Mouse (Mus musculus) thymus, adult 2 months (tissue): ENCODE measurements around the gene Lhpp. TPM values are rescaled to one million over a fixed set of nuclear protein-coding genes. Genes with fewer than 3 reads are reported as not detected.

Experiments used
- DNase-seq: peaks from one replicate; pipeline ENCODE4 v3.0.0; 2021
- H3K27ac ChIP-seq: fragments of 200-500 bp; 2 replicates; pipeline ENCODE4 v1.5.1; 2012; ENCODE audit warnings: low read length, control low read depth; ENCODE audit not compliant: control insufficient read depth, insufficient read depth
- H3K27me3 ChIP-seq: fragments of 200-500 bp; 2 replicates; pipeline ENCODE4 v1.6.1; 2012; ENCODE audit warnings: mild to moderate bottlenecking, low read length, moderate library complexity, mixed read lengths; ENCODE audit not compliant: control insufficient read depth, insufficient read depth
- H3K36me3 ChIP-seq: fragments of 200-500 bp; 2 replicates; pipeline ENCODE4 v1.6.1; 2012; ENCODE audit warnings: mild to moderate bottlenecking, low read length, moderate library complexity; ENCODE audit not compliant: control insufficient read depth, insufficient read depth
- H3K4me1 ChIP-seq: fragments of 200-500 bp; replicated peaks from 2 replicates; pipeline ENCODE4 v1.6.1; 2012; ENCODE audit warnings: low read length; ENCODE audit not compliant: control insufficient read depth, insufficient read depth
- H3K4me3 ChIP-seq: fragments of 200-500 bp; 2 replicates; pipeline ENCODE4 v1.5.1; 2012; ENCODE audit warnings: mild to moderate bottlenecking, low read length, control low read depth, moderate library complexity; ENCODE audit not compliant: control insufficient read depth, insufficient read depth
- CTCF ChIP-seq: fragments of 200-500 bp; IDR thresholded peaks from 2 replicates; pipeline ENCODE4 v1.5.1; 2012; ENCODE audit warnings: mild to moderate bottlenecking, control low read depth, low read length, moderate library complexity, borderline replicate concordance; ENCODE audit not compliant: control insufficient read depth, poor library complexity, insufficient read depth; ENCODE audit errors: extremely low read depth
- POLR2A ChIP-seq: fragments of 200-500 bp; IDR thresholded peaks from 2 replicates; pipeline ENCODE4 v1.6.1; 2012; ENCODE audit warnings: mild to moderate bottlenecking, low read length, control low read depth, moderate library complexity; ENCODE audit not compliant: control insufficient read depth, poor library complexity, insufficient read depth; ENCODE audit errors: extremely low read depth
- WGBS: fragments of 180-500 bp; shearing (Covaris S2); methylation state at CpG from one replicate; pipeline ENCODE4 v1.1.7; 2018; 5-methylcytosine and 5-hydroxymethylcytosine counted together
- polyA plus RNA-seq: library from polyadenylated mRNA; depleted of rRNA; stranded (reverse); fragments of >200 nt; gene quantifications from 2 replicates; pipeline ENCODE4 v1.2.3, GENCODE M21; 2012

The Lhpp gene
- polyA plus RNA-seq, 1 experiment: 12.0 TPM

GRCm38 (mm10) chr7:132726106-132726861, 115.8 kb downstream of the Lhpp start:
- no peak overlapping the region for H3K4me3 ChIP-seq
- DNase-seq: no peak
- WGBS: 90% methylated on average over 13 of the region's 13 CpGs
- H3K4me1 ChIP-seq: peaks cover 9% of the 10 kb centered on the region
- TF ChIP-seq POLR2A: no peak
- no peak for TF ChIP-seq CTCF
- no peak overlapping the region for H3K27ac ChIP-seq
- H3K36me3 ChIP-seq: no peaks in the 10 kb centered on the region
- no peaks in the 10 kb centered on the region for H3K27me3 ChIP-seq

GRCm38 (mm10) chr7:132729093-132729831, 118.8 kb downstream of the Lhpp start:
- Histone ChIP-seq H3K4me1 (peaks cover 3% of the 10 kb centered on the region), H3K4me3 (no peak overlapping the region), H3K27ac (no peak overlapping the region), H3K27me3 (no peaks in the 10 kb centered on the region), H3K36me3 (no peaks in the 10 kb centered on the region)
- DNase-seq: no peak
- TF ChIP-seq POLR2A: no peak
- no peak for TF ChIP-seq CTCF
- WGBS: 92% methylated on average over 4 of the region's 4 CpGs

GRCm38 (mm10) chr7:132730510-132730909, 120.1 kb downstream of the Lhpp start:
- DNase-seq: no peak
- H3K27me3 ChIP-seq: no peaks in the 10 kb centered on the region
- TF ChIP-seq POLR2A (no peak), CTCF (no peak)
- no peaks in the 10 kb centered on the region for H3K36me3 ChIP-seq
- no peak overlapping the region for H3K27ac ChIP-seq
- peaks cover 5% of the 10 kb centered on the region for H3K4me1 ChIP-seq
- WGBS: 96% methylated on average over 7 of the region's 7 CpGs
- H3K4me3 ChIP-seq: no peak overlapping the region

- Histone ChIP-seq H3K27ac (no peak overlapping the region), H3K4me1 (peaks cover 16% of the 10 kb centered on the region), H3K4me3 (no peak overlapping the region), H3K36me3 (no peaks in the 10 kb centered on the region), H3K27me3 (no peaks in the 10 kb centered on the region)
- no peak for DNase-seq
- 96% methylated on average over 6 of the region's 6 CpGs for WGBS
- no peak for TF ChIP-seq CTCF
- no peak for TF ChIP-seq POLR2A
Measured at GRCm38 (mm10) chr7:132731558-132731957, 121.1 kb downstream of the Lhpp start.

GRCm38 (mm10) chr7:132732136-132732789, 121.8 kb downstream of the Lhpp start:
- peaks cover 16% of the 10 kb centered on the region for H3K4me1 ChIP-seq
- TF ChIP-seq CTCF: no peak
- no peak for TF ChIP-seq POLR2A
- no peaks in the 10 kb centered on the region for H3K27me3 ChIP-seq
- WGBS: 95% methylated on average over 6 of the region's 6 CpGs
- H3K36me3 ChIP-seq: no peaks in the 10 kb centered on the region
- no peak for DNase-seq
- H3K27ac ChIP-seq: no peak overlapping the region
- H3K4me3 ChIP-seq: no peak overlapping the region

GRCm38 (mm10) chr7:132733521-132733920, 123.1 kb downstream of the Lhpp start:
- Histone ChIP-seq H3K4me1 (peaks cover 16% of the 10 kb centered on the region), H3K4me3 (no peak overlapping the region), H3K36me3 (no peaks in the 10 kb centered on the region), H3K27me3 (no peaks in the 10 kb centered on the region), H3K27ac (no peak overlapping the region)
- 95% methylated on average over 6 of the region's 6 CpGs for WGBS
- no peak for DNase-seq
- TF ChIP-seq CTCF (no peak), POLR2A (no peak)
